Mouse (Mus musculus) heart, postnatal 0 days (tissue): ENCODE measurements around the gene Tbc1d23.
"Not testable (repeated sequence)": the region's sequence is repeated elsewhere in the genome, so short reads cannot be mapped to it uniquely, and the experiment has no call there.

Source experiments
- CTCF ChIP-seq: IDR thresholded peaks from 2 replicates; pipeline ENCODE4 v1.5.1; 2016; ENCODE audit warnings: antibody characterized with exemption, control low read depth, low read depth
- EP300 ChIP-seq: IDR thresholded peaks from 2 replicates; pipeline ENCODE4 v1.6.1; 2016; ENCODE audit warnings: antibody characterized with exemption, low read depth

GRCm38 (mm10) chr16:57231937-57232310, 620 bp upstream of the Tbc1d23 start:
- not testable (repeated sequence) for TF ChIP-seq CTCF, EP300
